Mouse (Mus musculus) cortical plate, adult 2 months (tissue): ENCODE results near the gene Jkamp. TPM values are rescaled to one million over a fixed set of nuclear protein-coding genes. Genes with fewer than 3 reads are reported as not detected.
A peak's percentile ranks its signal among the peaks of the same experiment; 100 is the strongest.

Source experiments
- H3K27ac ChIP-seq: fragments of 200-500 bp; 2 replicates; pipeline ENCODE4 v1.5.1; 2012; ENCODE audit warnings: low read length, control low read depth, inconsistent platforms; ENCODE audit not compliant: insufficient read depth
- H3K4me1 ChIP-seq: fragments of 200-500 bp; 2 replicates; pipeline ENCODE4 v1.6.1; 2011; ENCODE audit warnings: low read length; ENCODE audit not compliant: control insufficient read depth, insufficient read depth
- H3K4me3 ChIP-seq: fragments of 200-500 bp; 2 replicates; pipeline ENCODE4 v1.5.1; 2011; ENCODE audit warnings: mild to moderate bottlenecking, low read length, control low read depth; ENCODE audit not compliant: insufficient read depth
- CTCF ChIP-seq: fragments of 200-500 bp; IDR thresholded peaks from 2 replicates; pipeline ENCODE4 v1.5.1; 2011; ENCODE audit warnings: mild to moderate bottlenecking, control low read depth, low read length; ENCODE audit not compliant: insufficient read depth; ENCODE audit errors: extremely low read depth
- POLR2A ChIP-seq: fragments of 200-500 bp; IDR thresholded peaks from 2 replicates; pipeline ENCODE4 v1.6.1; 2011; ENCODE audit warnings: mild to moderate bottlenecking, low read length, control low read depth; ENCODE audit not compliant: insufficient read depth; ENCODE audit errors: extremely low read depth
- polyA plus RNA-seq: library from polyadenylated mRNA; depleted of rRNA; stranded (reverse); fragments of >200 nt; gene quantifications from 2 replicates; pipeline ENCODE4 v1.2.3, GENCODE M21; 2012

Jkamp gene
- polyA plus RNA-seq, 1 experiment, result 83.2 TPM

- Histone ChIP-seq H3K27ac (peak overlapping the region; percentile 66), H3K4me1 (peaks cover 4% of the 10 kb centered on the region; the same call in 1 of the 2 replicates), H3K4me3 (peak overlapping the region; percentile 64)
- TF ChIP-seq POLR2A (no peak), CTCF (no peak)
Observed at GRCm38 (mm10) chr12:72084261-72085023, 947 bp upstream of the Jkamp start.

DNA sequence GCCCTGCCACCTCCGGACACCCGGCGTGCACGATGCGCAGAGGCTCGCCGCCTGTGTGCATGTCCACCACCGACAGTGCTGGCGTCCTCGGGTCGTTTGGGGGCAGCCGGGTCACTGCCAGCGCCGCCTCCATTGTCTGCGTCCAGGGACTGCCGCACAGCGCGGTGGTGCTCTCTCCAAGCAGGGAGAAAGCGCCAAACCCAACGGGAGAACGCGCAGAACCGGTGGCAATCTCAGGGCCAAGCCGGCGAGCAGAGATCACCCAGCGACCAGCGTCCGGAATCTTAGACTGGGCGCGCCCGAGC lies 413 bp upstream of the Jkamp start:
- Histone ChIP-seq H3K4me3 (peak overlapping the region; percentile 64), H3K27ac (peak overlapping the region; percentile 66), H3K4me1 (peaks cover 4% of the 10 kb centered on the region; the same call in 1 of the 2 replicates)
- TF ChIP-seq CTCF (no peak), POLR2A (no peak)

- Histone ChIP-seq H3K4me3 (peak overlapping the region; percentile 64), H3K27ac (peak overlapping the region; percentile 55), H3K4me1 (peaks cover 4% of the 10 kb centered on the region; the same call in 1 of the 2 replicates)
- TF ChIP-seq POLR2A (0 out of 2 replicates have a peak, but pooled peaks have one; percentile 76), CTCF (no peak)
Observed at GRCm38 (mm10) chr12:72086166-72086825, 907 bp downstream of the Jkamp start.

DNA sequence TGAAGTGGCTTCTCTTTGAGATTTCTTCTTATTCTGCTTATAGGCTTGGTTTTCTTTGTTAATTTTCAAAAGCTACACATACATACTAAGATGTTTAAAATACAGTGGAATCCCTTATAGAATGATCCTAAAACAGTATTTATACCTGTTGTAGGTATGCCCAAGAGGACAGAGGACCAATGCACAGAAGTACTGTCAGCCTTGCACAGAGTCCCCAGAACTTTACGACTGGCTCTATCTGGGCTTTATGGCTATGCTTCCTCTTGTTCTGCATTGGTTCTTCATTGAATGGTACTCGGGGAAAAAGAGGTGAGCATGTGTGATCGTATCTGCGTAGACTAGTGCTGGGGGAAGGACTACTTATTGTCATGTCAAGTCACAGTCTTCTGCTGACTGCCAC lies 4.4 kb downstream of the Jkamp start:
- H3K4me3 ChIP-seq, result no peak overlapping the region
- TF ChIP-seq CTCF, result no peak
- no peak for TF ChIP-seq POLR2A
- H3K27ac ChIP-seq, result no peak overlapping the region
- peaks cover 4% of the 10 kb centered on the region; the same call in 1 of the 2 replicates for H3K4me1 ChIP-seq

- Histone ChIP-seq H3K4me1 (no peaks in the 10 kb centered on the region), H3K27ac (no peak overlapping the region), H3K4me3 (no peak overlapping the region)
- TF ChIP-seq CTCF (no peak), POLR2A (no peak)
Observed at GRCm38 (mm10) chr12:72096966-72097365, 11.6 kb downstream of the Jkamp start.

GRCm38 (mm10) chr12:72102776-72103175 lies 17.4 kb downstream of the Jkamp start:
- H3K4me3 ChIP-seq, result no peak overlapping the region
- no peak overlapping the region for H3K27ac ChIP-seq
- TF ChIP-seq POLR2A, result no peak
- no peak for TF ChIP-seq CTCF
- H3K4me1 ChIP-seq, result peaks cover 1% of the 10 kb centered on the region; the same call in 1 of the 2 replicates

DNA sequence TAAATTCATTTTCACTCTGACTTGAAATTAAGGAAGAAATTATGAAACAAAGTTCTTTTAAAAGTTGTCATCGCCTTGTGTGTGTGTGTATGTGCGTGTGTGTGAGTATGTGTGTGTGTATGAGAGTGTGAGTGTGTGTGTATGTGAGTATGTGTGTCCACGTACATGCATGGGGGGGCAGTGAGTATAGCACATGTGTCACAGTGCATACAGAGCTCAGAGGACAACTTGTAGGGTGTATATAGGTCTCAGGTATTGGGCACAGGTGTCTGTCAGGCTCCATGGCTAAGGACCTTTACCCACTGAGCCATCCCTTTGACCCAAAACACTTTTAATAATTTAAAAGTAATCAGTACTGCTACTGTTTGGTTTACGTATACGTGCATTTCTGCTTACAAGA lies 18.6 kb downstream of the Jkamp start:
- no peak overlapping the region for H3K27ac ChIP-seq
- peaks cover 1% of the 10 kb centered on the region; the same call in 1 of the 2 replicates for H3K4me1 ChIP-seq
- no peak for TF ChIP-seq CTCF
- TF ChIP-seq POLR2A, result no peak
- H3K4me3 ChIP-seq, result no peak overlapping the region

DNA sequence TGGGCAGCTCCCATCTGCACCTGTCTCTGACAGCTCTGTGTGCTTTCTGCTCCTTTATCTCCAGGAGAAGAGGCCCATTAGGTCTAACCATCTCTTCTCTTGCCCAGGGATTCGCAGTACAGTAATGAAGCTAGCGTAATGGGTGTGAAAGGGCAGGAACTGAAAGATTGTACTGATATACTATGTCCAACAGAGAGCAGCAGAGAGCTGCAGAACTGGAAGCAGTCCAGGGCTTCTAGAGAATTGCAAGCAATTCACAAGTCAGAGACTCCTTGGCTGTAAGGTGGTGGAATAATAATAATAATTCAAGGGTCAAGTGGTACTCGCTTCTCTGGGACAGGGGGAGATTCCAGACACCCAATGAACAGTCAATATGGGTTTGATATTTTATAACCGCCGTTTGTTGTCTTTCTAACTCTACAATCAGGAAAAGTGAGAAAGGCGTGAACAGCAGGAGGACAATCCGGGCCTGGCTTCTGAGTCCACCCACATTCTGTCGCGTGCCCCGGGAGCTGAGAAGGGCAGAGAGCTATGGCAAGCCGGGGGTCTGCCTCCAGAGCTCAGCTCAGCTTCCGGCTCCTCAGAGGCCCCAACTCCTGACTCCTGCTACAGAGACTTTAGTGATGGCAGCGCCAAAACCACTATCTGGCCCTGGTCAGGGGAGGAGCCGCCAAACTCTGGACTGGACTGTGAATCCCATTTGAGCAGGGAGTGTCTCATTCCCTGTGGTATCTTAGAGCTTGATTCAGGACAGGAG lies 19.3 kb downstream of the Jkamp start:
- Histone ChIP-seq H3K4me1 (peaks cover 1% of the 10 kb centered on the region; the same call in 1 of the 2 replicates), H3K4me3 (no peak overlapping the region), H3K27ac (no peak overlapping the region)
- TF ChIP-seq POLR2A, result no peak
- peak; percentile 76 for TF ChIP-seq CTCF

GRCm38 (mm10) chr12:72115126-72115525 lies 29.7 kb downstream of the Jkamp start:
- H3K4me1 ChIP-seq, result 0 out of 2 replicates have a peak, but pooled peaks cover 1% of the 10 kb centered on the region
- TF ChIP-seq CTCF (no peak), POLR2A (no peak)
- H3K4me3 ChIP-seq, result no peak overlapping the region
- no peak overlapping the region for H3K27ac ChIP-seq
